Mouse (Mus musculus): ENCODE results near the gene Wnk4. TPM values are rescaled to one million over a fixed set of nuclear protein-coding genes. Genes with fewer than 3 reads are reported as not detected.

Wnk4 gene
- polyA plus RNA-seq, 1 experiment from 2014 or later = 13.7 TPM

DNA sequence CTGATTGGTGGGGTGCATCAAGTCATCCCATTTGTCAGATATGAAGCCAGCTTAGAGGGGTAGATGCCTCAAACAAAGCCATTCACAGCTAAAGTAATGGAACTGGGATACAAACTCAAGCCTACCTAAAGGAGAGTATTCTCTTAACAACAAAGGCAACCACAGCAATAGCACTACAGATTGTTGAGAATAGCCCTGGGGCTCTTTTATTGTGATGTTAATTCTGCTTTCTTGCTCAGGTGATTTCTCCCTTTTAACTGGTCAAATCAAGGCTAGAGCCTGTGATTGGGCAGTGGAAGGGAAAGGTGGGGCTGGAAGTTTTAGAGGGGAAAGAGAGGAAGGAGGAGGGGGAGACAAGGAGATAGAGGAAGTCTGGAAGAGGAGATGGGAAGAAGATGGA lies 26.2 kb upstream of the Wnk4 start:
- no peak for ATAC-seq (replicated peaks; ENCODE audit: insufficient number of reproducible peaks, low FRiP score, low TSS enrichment)
- H3K4me2 ChIP-seq = no peak overlapping the region
- no peaks in the 10 kb centered on the region for H3K36me3 ChIP-seq (ENCODE audit: control insufficient read depth, insufficient read depth, low read length)
- H3K4me1 ChIP-seq (ENCODE audit: control insufficient read depth, insufficient read depth, low read length) = peaks cover 8% of the 10 kb centered on the region
- 0 out of 2 replicates have a peak, but pooled peaks cover 4% of the 10 kb centered on the region for H3K27me3 ChIP-seq (ENCODE audit: control insufficient read depth, insufficient read depth, low read length)
- no peak overlapping the region for H3K4me3 ChIP-seq (ENCODE audit: low read depth, low read length)
- no peak overlapping the region for H3K27ac ChIP-seq (ENCODE audit: low read depth, low read length)
- no peak overlapping the region for H3K9ac ChIP-seq (ENCODE audit: low read depth, low read length)
- H3K9me3 ChIP-seq (replicated peaks; ENCODE audit: control insufficient read depth, low read length) = no peaks in the 10 kb centered on the region

GRCm38 (mm10) chr11:101235429-101235828 lies 24.9 kb upstream of the Wnk4 start:
- peaks cover 8% of the 10 kb centered on the region for H3K4me1 ChIP-seq (ENCODE audit: control insufficient read depth, insufficient read depth, low read length)
- no peak overlapping the region for H3K27ac ChIP-seq (ENCODE audit: low read depth, low read length)
- no peak overlapping the region for H3K9ac ChIP-seq (ENCODE audit: low read depth, low read length)
- no peaks in the 10 kb centered on the region for H3K27me3 ChIP-seq (ENCODE audit: control insufficient read depth, insufficient read depth, low read length)
- no peak overlapping the region for H3K4me2 ChIP-seq
- ATAC-seq (replicated peaks; ENCODE audit: insufficient number of reproducible peaks, low FRiP score, low TSS enrichment) = no peak
- H3K9me3 ChIP-seq (replicated peaks; ENCODE audit: control insufficient read depth, low read length) = no peaks in the 10 kb centered on the region
- H3K36me3 ChIP-seq (ENCODE audit: control insufficient read depth, insufficient read depth, low read length) = no peaks in the 10 kb centered on the region
- H3K4me3 ChIP-seq (ENCODE audit: low read depth, low read length) = no peak overlapping the region

- 92% methylated on average over 5 of the region's 5 CpGs for WGBS (ENCODE audit: insufficient replicate concordance)
- Histone ChIP-seq H3K4me2 (no peak overlapping the region), H3K27me3 (ENCODE audit: control insufficient read depth, insufficient read depth, low read length) (no peaks in the 10 kb centered on the region), H3K4me3 (ENCODE audit: low read depth, low read length) (no peak overlapping the region), H3K9me3 (replicated peaks; ENCODE audit: control insufficient read depth, low read length) (no peaks in the 10 kb centered on the region), H3K4me1 (ENCODE audit: control insufficient read depth, insufficient read depth, low read length) (peaks cover 3% of the 10 kb centered on the region; the same call in 1 of the 2 replicates), H3K36me3 (ENCODE audit: control insufficient read depth, insufficient read depth, low read length) (no peaks in the 10 kb centered on the region), H3K27ac (ENCODE audit: low read depth, low read length) (no peak overlapping the region), H3K9ac (ENCODE audit: low read depth, low read length) (no peak overlapping the region)
- no peak for ATAC-seq (replicated peaks; ENCODE audit: insufficient number of reproducible peaks, low FRiP score, low TSS enrichment)
Measured at GRCm38 (mm10) chr11:101236782-101237181, 23.6 kb upstream of the Wnk4 start.

GRCm38 (mm10) chr11:101238071-101238647 lies 22.2 kb upstream of the Wnk4 start:
- H3K4me2 ChIP-seq = no peak overlapping the region
- H3K36me3 ChIP-seq (ENCODE audit: control insufficient read depth, insufficient read depth, low read length) = no peaks in the 10 kb centered on the region
- H3K9ac ChIP-seq (ENCODE audit: low read depth, low read length) = no peak overlapping the region
- no peak for ATAC-seq (replicated peaks; ENCODE audit: insufficient number of reproducible peaks, low FRiP score, low TSS enrichment)
- no peaks in the 10 kb centered on the region for H3K4me1 ChIP-seq (ENCODE audit: control insufficient read depth, insufficient read depth, low read length)
- no peaks in the 10 kb centered on the region for H3K27me3 ChIP-seq (ENCODE audit: control insufficient read depth, insufficient read depth, low read length)
- peak overlapping the region; percentile 71 for H3K27ac ChIP-seq (ENCODE audit: low read depth, low read length)
- H3K4me3 ChIP-seq (ENCODE audit: low read depth, low read length) = no peak overlapping the region
- WGBS (ENCODE audit: insufficient replicate concordance) = 37% methylated on average over 5 of the region's 5 CpGs
- no peaks in the 10 kb centered on the region for H3K9me3 ChIP-seq (replicated peaks; ENCODE audit: control insufficient read depth, low read length)

GRCm38 (mm10) chr11:101245071-101245470 lies 15.3 kb upstream of the Wnk4 start:
- H3K27ac ChIP-seq (ENCODE audit: low read depth, low read length) = peak overlapping the region; percentile 81
- peak overlapping the region; percentile 62; the same call in 1 of the 2 replicates for H3K4me3 ChIP-seq (ENCODE audit: low read depth, low read length)

GRCm38 (mm10) chr11:101245855-101246701 lies 14.3 kb upstream of the Wnk4 start, which contains the start of gene Ramp2:
TSS of gene Ramp2 (plus strand) at chr11:101246028.
- Histone ChIP-seq H3K27ac (ENCODE audit: low read depth, low read length) (peak within 1 kb of the TSS; percentile 81), H3K4me1 (ENCODE audit: control insufficient read depth, insufficient read depth, low read length) (0 out of 2 replicates have a peak, but pooled peaks cover 3% of the 10 kb centered on the region), H3K4me2 (peak within 1 kb of the TSS; percentile 89), H3K4me3 (ENCODE audit: low read depth, low read length) (peak within 1 kb of the TSS; percentile 62), H3K36me3 (ENCODE audit: control insufficient read depth, insufficient read depth, low read length) (no peaks in the 10 kb centered on the region), H3K27me3 (ENCODE audit: control insufficient read depth, insufficient read depth, low read length) (peaks cover 36% of the 10 kb centered on the region), H3K9ac (ENCODE audit: low read depth, low read length) (peak within 1 kb of the TSS; percentile 80), H3K9me3 (replicated peaks; ENCODE audit: control insufficient read depth, low read length) (no peaks in the 10 kb centered on the region)
- WGBS (ENCODE audit: insufficient replicate concordance) = 1% methylated on average over 57 of the region's 63 CpGs
- peak; percentile 77 for ATAC-seq (replicated peaks; ENCODE audit: insufficient number of reproducible peaks, low FRiP score, low TSS enrichment)

More at GRCm38 (mm10) chr11:101245071-101245470, 15.3 kb upstream of the Wnk4 start:
- peaks cover 36% of the 10 kb centered on the region for H3K27me3 ChIP-seq (ENCODE audit: control insufficient read depth, insufficient read depth, low read length)
- WGBS (ENCODE audit: insufficient replicate concordance) = 21% methylated on average over 4 of the region's 4 CpGs
- no peak overlapping the region; the same call in 1 of the 2 replicates for H3K9ac ChIP-seq (ENCODE audit: low read depth, low read length)
- H3K4me1 ChIP-seq (ENCODE audit: control insufficient read depth, insufficient read depth, low read length) = 0 out of 2 replicates have a peak, but pooled peaks cover 3% of the 10 kb centered on the region
- ATAC-seq (replicated peaks; ENCODE audit: insufficient number of reproducible peaks, low FRiP score, low TSS enrichment) = no peak
- H3K36me3 ChIP-seq (ENCODE audit: control insufficient read depth, insufficient read depth, low read length) = no peaks in the 10 kb centered on the region
- H3K9me3 ChIP-seq (replicated peaks; ENCODE audit: control insufficient read depth, low read length) = no peaks in the 10 kb centered on the region
- H3K4me2 ChIP-seq = peak overlapping the region; percentile 89

GRCm38 (mm10) chr11:101246702-101247012 lies 13.7 kb upstream of the Wnk4 start:
- Histone ChIP-seq H3K36me3 (ENCODE audit: control insufficient read depth, insufficient read depth, low read length) (no peaks in the 10 kb centered on the region), H3K4me2 (peak overlapping the region; percentile 89), H3K4me1 (ENCODE audit: control insufficient read depth, insufficient read depth, low read length) (0 out of 2 replicates have a peak, but pooled peaks cover 3% of the 10 kb centered on the region), H3K9ac (ENCODE audit: low read depth, low read length) (peak overlapping the region; percentile 80), H3K27ac (ENCODE audit: low read depth, low read length) (peak overlapping the region; percentile 81), H3K4me3 (ENCODE audit: low read depth, low read length) (peak overlapping the region; percentile 62), H3K27me3 (ENCODE audit: control insufficient read depth, insufficient read depth, low read length) (peaks cover 36% of the 10 kb centered on the region), H3K9me3 (replicated peaks; ENCODE audit: control insufficient read depth, low read length) (no peaks in the 10 kb centered on the region)
- 8% methylated on average over 7 of the region's 7 CpGs for WGBS (ENCODE audit: insufficient replicate concordance)
- ATAC-seq (replicated peaks; ENCODE audit: insufficient number of reproducible peaks, low FRiP score, low TSS enrichment) = peak; percentile 57

DNA sequence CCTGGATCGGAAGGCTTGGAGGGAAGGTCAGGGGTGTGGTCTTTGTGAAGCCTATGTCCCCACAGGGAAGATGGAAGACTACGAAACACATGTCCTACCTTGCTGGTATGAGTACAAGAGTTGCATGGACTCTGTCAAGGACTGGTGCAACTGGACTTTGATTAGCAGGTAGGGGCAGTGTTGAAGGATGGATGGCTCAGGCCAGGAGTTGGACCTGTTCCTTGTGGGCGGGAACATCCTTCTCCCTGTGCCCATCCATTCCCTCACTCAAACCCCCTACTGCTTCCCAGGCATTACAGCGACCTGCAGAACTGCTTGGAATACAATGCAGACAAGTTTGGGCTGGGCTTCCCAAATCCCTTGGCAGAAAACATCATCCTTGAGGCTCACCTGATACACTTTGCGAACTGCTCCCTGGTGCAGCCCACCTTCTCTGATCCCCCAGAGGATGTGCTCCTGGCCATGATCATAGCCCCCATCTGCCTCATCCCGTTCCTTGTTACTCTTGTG lies 12.8 kb upstream of the Wnk4 start:
- H3K4me1 ChIP-seq (ENCODE audit: control insufficient read depth, insufficient read depth, low read length) = 0 out of 2 replicates have a peak, but pooled peaks cover 3% of the 10 kb centered on the region
- peak overlapping the region; percentile 81 for H3K27ac ChIP-seq (ENCODE audit: low read depth, low read length)
- peak overlapping the region; percentile 62 for H3K4me3 ChIP-seq (ENCODE audit: low read depth, low read length)
- no peaks in the 10 kb centered on the region for H3K9me3 ChIP-seq (replicated peaks; ENCODE audit: control insufficient read depth, low read length)
- no peaks in the 10 kb centered on the region for H3K36me3 ChIP-seq (ENCODE audit: control insufficient read depth, insufficient read depth, low read length)
- H3K27me3 ChIP-seq (ENCODE audit: control insufficient read depth, insufficient read depth, low read length) = peaks cover 36% of the 10 kb centered on the region
- WGBS (ENCODE audit: insufficient replicate concordance) = 64% methylated on average over 6 of the region's 6 CpGs
- peak overlapping the region; percentile 80 for H3K9ac ChIP-seq (ENCODE audit: low read depth, low read length)
- ATAC-seq (replicated peaks; ENCODE audit: insufficient number of reproducible peaks, low FRiP score, low TSS enrichment) = no peak
- H3K4me2 ChIP-seq = peak overlapping the region; percentile 89
